Mouse (Mus musculus): Measurements from ENCODE around the gene Phb. TPM values are rescaled to one million over a fixed set of nuclear protein-coding genes. Genes with fewer than 3 reads are reported as not detected.

Gene Phb
- total RNA-seq (2021), result 100 to 1,000 TPM; 110 to 124 TPM
- long read RNA-seq, transcript Phb-204 (7 exons, 1,799 nt), result major isoform, 206 of 225 reads
- long read RNA-seq, partial matches to known transcripts, result 13 of 225 reads
- long read RNA-seq, other reads (novel, unspliced or antisense), result 6 of 225 reads

GRCm38 (mm10) chr11:95666529-95667149, at the start of gene Phb:
Phb (plus strand) TSS chr11:95666957.
- DNase-seq (ENCODE audit: low spot score in 2 of 2), result peak; percentile 88

- peak; percentile 41 to 67 for DNase-seq (ENCODE audit: low spot score in 2 of 2)
Measured at GRCm38 (mm10) chr11:95617785-95618465, 48.8 kb upstream of the Phb start.

- DNase-seq (ENCODE audit: low spot score in 2 of 2), result peak; percentile 26 to 51
Measured at GRCm38 (mm10) chr11:95619081-95619480, 47.7 kb upstream of the Phb start.

- no peak for DNase-seq (ENCODE audit: low spot score in 2 of 2)
Measured at GRCm38 (mm10) chr11:95619886-95620444, 46.8 kb upstream of the Phb start.

DNA sequence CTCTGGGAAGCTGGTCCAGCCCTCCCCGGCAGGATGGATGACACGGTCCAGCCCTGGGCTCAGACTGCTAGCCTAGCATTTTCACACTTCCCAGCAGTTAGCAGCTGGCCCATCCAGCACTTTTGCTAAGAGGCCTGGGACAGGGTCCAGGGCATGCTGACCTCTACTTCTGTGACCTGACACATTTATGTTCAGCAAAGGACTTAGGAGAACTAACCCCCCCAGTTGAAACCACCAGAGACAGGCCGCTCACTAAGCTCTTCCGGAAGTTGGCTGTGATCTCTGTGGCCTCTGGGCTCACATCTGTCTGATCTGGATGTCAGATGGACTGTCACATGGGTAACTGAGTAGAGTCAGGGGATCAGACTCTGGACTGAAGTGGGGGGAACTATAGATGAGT, 45.7 kb upstream of the Phb start:
- DNase-seq (ENCODE audit: low spot score in 2 of 2), result no peak

- DNase-seq (ENCODE audit: low spot score in 2 of 2), result no peak
Measured at GRCm38 (mm10) chr11:95621541-95622130, 45.1 kb upstream of the Phb start.

- DNase-seq (ENCODE audit: low spot score in 2 of 2), result no peak
Measured at GRCm38 (mm10) chr11:95622426-95622825, 44.3 kb upstream of the Phb start.

DNA sequence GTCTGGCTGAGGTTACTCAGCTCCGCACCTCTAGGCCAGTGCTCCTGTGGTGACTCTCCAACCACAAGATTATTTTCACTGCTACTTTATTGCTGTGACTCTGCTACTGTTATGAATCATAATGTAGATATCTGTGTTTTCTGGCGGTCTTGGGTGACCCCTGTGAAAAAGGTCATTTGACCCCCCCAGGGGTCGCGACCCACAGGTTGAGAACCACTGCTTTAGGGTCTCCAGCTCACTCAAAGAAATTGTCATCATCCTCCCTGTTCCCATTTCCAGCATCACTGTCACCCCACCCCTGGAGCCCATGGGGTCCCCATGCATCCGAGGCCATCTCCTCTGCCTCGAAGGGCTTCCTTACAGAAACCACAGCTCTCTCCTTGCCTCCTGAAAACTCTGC, 36.2 kb upstream of the Phb start:
- no peak for DNase-seq (ENCODE audit: low spot score in 2 of 2)

DNA sequence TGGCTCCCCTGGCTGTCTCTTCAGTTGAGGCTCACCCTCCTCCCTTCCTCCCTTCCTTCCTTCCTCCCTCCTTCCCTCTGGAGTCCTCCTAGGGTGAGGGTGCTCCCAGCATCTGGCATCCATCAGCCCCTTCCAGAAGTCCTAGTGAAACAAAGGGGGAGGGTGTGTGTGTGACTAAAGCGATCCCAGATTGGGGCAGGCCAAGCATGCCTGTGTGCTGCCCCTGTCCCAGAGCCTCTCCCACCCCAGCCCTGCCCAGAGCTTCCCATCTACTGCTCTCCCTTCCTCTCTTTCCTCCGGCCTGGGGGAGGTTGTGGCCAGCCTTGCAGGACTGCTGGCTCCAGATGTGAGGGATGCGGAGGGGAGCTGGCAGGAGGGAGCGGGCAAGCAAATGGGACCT, 35.5 kb upstream of the Phb start:
- DNase-seq (ENCODE audit: low spot score in 2 of 2), result no peak

DNA sequence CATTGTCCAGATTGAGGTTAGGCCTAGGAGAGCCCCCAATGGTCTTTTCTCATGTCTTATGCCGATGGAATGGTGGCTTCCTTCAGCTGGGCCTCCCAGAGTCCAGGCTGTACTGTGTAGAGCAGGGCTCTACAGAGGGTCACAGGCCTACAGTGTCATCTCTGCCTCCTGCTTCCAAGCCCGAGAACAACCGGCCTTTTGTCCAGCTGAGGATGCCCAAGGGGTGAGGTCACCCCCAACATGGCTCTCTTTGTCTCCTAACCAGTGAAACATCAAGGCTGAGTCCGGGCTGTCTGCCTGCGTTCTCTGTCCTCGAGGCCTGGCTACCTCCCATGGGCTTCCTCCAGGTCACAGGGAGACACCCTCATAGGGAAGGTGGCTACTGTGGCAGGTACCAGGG, 34.3 kb upstream of the Phb start:
- no peak for DNase-seq (ENCODE audit: low spot score in 2 of 2)

GRCm38 (mm10) chr11:95633512-95634000, 33.2 kb upstream of the Phb start:
- no peak for DNase-seq (ENCODE audit: low spot score in 2 of 2)

DNA sequence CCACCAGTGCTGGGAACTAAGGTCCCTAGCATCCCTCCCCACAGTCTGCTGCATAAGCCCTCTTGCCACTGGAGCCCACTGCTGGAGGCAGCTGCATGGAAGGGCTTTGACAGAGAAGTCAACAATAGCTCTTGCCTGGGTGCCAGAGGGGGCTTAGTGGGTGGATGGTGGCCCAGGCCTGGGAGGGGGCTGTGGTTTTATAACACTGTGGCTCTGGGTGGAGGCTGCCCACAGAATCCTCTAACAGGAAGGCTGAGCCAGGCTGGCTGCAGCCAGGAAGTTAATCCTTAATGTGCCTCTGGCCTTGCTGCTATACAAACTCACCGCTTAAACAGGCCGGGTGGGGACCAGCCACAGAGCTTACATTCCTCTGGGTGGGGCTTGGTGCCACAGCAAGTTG, 31.7 kb upstream of the Phb start:
- DNase-seq (ENCODE audit: low spot score in 2 of 2), result no peak

DNA sequence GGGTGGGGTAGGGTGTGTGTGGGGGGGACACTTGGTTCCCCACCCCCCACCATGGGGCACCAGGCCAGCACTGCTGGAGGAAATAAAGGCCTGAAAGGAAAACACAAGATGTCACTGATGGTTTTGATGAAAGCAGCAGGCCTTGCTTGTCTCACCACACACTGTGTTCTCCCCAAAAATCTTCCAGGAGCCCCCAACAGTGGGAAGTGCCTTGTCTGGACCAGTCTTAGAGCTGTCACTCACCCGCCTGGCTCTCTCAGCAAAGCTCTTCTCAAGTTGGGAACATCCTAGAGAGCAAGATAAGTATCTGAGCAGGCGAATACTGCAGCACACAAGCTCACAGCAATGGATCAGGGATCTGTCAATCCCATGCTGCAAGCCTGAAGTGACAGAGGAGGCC, 26.0 kb upstream of the Phb start:
- no peak for DNase-seq (ENCODE audit: low spot score in 2 of 2)

DNA sequence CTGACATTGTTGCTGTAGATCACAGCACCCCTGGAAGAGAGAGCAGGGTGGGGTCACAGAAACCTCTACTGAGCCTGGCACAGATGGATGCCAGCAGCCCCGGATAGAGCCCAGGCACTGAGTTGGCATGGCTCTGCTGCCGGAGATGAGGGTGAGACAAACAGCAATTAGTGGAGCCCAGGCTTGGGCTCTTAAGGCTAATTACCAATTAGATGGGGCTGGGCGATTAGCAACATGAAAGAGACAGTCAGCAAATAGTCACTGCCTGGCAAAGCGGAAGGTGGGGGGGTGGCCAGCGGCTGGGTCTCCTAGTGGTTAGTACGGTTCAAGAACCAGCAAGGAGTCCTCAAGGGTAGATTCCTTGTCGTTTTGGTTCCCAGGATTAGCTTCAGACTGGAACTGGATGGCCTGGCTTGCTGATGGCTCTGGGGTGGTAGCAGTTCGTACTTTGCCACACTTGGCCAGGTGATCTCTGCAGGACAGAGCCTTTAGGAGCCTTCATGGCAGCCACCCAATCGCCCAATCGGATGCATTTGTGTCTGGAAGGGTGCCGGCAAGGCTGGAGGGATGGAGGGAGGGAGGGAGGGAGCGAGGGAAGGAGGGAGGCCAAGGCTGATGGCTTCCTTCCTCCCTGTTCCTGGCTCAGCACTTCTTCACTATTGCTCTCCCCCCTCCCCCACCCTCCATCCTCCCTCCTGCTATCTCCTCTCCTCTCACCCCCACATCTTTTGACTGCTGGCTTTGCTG, 24.1 kb upstream of the Phb start:
- peak; percentile 61 to 62 for DNase-seq (ENCODE audit: low spot score in 2 of 2)

DNA sequence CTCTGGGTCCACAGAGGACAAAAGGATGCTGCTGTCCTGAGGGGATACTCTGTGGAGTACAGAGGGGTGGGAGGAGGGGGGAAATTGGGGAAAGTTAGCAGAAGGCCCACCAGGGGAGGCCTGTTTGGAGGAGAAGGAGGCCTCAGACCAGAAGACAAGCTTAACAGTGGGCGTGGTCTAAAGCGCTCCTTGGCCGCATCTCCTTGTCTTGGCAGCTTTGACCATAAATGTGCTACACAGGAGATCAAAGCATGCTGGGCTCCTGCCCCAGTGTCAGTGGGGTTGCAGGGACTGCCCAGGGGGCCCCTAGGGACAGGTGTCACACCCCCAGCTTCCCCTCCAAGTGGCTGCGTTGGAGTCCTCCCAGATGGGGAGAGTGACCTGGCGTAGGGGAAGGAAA, 22.9 kb upstream of the Phb start:
- no peak for DNase-seq (ENCODE audit: low spot score in 2 of 2)

- DNase-seq (ENCODE audit: low spot score in 2 of 2), result no peak
Measured at GRCm38 (mm10) chr11:95644381-95644780, 22.4 kb upstream of the Phb start.

GRCm38 (mm10) chr11:95645397-95646153, 21.2 kb upstream of the Phb start:
- no peak for DNase-seq (ENCODE audit: low spot score in 2 of 2)

- DNase-seq (ENCODE audit: low spot score in 2 of 2), result no peak
Measured at GRCm38 (mm10) chr11:95646154-95646490, 20.6 kb upstream of the Phb start.

- DNase-seq (ENCODE audit: low spot score in 2 of 2), result no peak
Measured at GRCm38 (mm10) chr11:95647791-95648190, 19.0 kb upstream of the Phb start.

GRCm38 (mm10) chr11:95648827-95649226, 17.9 kb upstream of the Phb start:
- peak; percentile 87 to 89 for DNase-seq (ENCODE audit: low spot score in 2 of 2)

GRCm38 (mm10) chr11:95649560-95649959, 17.2 kb upstream of the Phb start:
- DNase-seq (ENCODE audit: low spot score in 2 of 2), result no peak
